In the genomic region with DNA sequence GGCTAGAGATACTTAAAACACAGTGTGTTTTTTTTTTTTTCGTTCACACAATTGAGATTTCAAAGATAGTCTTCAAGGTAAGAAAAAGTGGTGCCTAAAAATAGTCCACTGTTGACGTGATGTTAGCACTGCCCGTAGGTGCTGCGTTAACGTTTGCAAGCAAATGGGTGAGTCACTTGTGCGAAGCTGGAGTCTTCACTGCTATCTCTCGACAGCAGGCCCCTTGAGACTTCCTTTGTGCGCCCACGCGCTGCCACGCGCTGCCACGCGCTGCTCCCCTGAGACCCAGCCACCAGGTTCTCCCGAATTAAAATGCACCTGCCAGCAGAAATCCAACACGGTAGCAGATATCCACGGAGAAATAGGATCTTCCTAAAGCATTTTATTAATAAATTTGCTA, we compare ENCODE assay signal across 13 mouse cellular contexts.
DNase-seq lines count a peak whose midpoint lies in the region; ATAC-seq lines count a peak whose summit lies in the region.
"Had no signal": no experiment of that assay in that cellular context is flagged by ENCODE, and none has a peak within 500 bp of the region (broad histone marks: within the 10 kb centered on the region; RNA-seq: fewer than 3 reads in every experiment).

No protein-coding gene starts in this region.

- ATAC-seq in forebrain, embryonic 14.5 days: 0 out of 2 replicates have a peak, but pooled peaks have one; percentile 37
- no peak for ATAC-seq in midbrain, embryonic 12.5 days (ENCODE audit: low FRiP score, low read depth)
- ATAC-seq: inflammation-experienced regulatory T-cells, adult 6 months had no signal

- H3K4me3 ChIP-seq in forebrain, embryonic 14.5 days (ENCODE audit: low read depth, low read length): no peak overlapping the region
- no peak overlapping the region for H3K4me3 ChIP-seq in midbrain, embryonic 12.5 days
- H3K4me3 ChIP-seq: embryonic facial prominence, embryonic 12.5 days; heart, adult 2 months; left cerebral cortex, adult 2 months; limb, embryonic 15.5 days; lung, embryonic 15.5 days had no signal

- H3K27ac ChIP-seq in forebrain, embryonic 14.5 days (ENCODE audit: low read depth, low read length): no peak overlapping the region
- H3K27ac ChIP-seq in midbrain, embryonic 12.5 days (replicated peaks): peak overlapping the region; percentile 76
- H3K27ac ChIP-seq: embryonic facial prominence, embryonic 12.5 days; heart, adult 2 months; left cerebral cortex, adult 2 months; limb, embryonic 15.5 days; lung, embryonic 15.5 days had no signal

- no peaks in the 10 kb centered on the region for H3K4me1 ChIP-seq in forebrain, embryonic 14.5 days (ENCODE audit: control insufficient read depth, insufficient read depth, low read length)
- H3K4me1 ChIP-seq in midbrain, embryonic 12.5 days: no peaks in the 10 kb centered on the region
- H3K4me1 ChIP-seq: embryonic facial prominence, embryonic 12.5 days; limb, embryonic 15.5 days; lung, embryonic 15.5 days had no signal

- H3K27me3 ChIP-seq in forebrain, embryonic 14.5 days (replicated peaks; ENCODE audit: control insufficient read depth, insufficient read depth, low read length): no peaks in the 10 kb centered on the region
- no peaks in the 10 kb centered on the region for H3K27me3 ChIP-seq in midbrain, embryonic 12.5 days
- H3K27me3 ChIP-seq: embryonic facial prominence, embryonic 12.5 days; limb, embryonic 15.5 days; lung, embryonic 15.5 days had no signal

- H3K4me2 ChIP-seq in forebrain, embryonic 14.5 days (ENCODE audit: low read length): no peak overlapping the region
- no peak overlapping the region for H3K4me2 ChIP-seq in midbrain, embryonic 12.5 days (replicated peaks)
- H3K4me2 ChIP-seq: embryonic facial prominence, embryonic 12.5 days; limb, embryonic 15.5 days; lung, embryonic 15.5 days had no signal

- 81% methylated on average over 17 of the region's 17 CpGs for WGBS in forebrain, embryonic 14.5 days
- WGBS in midbrain, embryonic 12.5 days: 69% methylated on average over 17 of the region's 17 CpGs

- DNase-seq in spleen, adult 18-20 months: peak; percentile 48 to 54
- DNase-seq in spleen, adult 12 weeks (ENCODE audit: low spot score): no peak
- no peak for DNase-seq in forebrain, embryonic 14.5 days (ENCODE audit: low spot score)
- no peak for DNase-seq in adrenal gland, postnatal 14 days
- no peak for DNase-seq in yolk sac, embryonic 10.5 days (ENCODE audit: low spot score)
- no peak for DNase-seq in cerebellum, postnatal 10 days

- no peaks in the 10 kb centered on the region for H3K9me3 ChIP-seq in forebrain, embryonic 14.5 days (replicated peaks; ENCODE audit: control insufficient read depth, low read length)
- H3K9me3 ChIP-seq in midbrain, embryonic 12.5 days: no peaks in the 10 kb centered on the region
- H3K9me3 ChIP-seq: embryonic facial prominence, embryonic 12.5 days; limb, embryonic 15.5 days; lung, embryonic 15.5 days had no signal

- no peaks in the 10 kb centered on the region for H3K36me3 ChIP-seq in forebrain, embryonic 14.5 days (ENCODE audit: control insufficient read depth, insufficient read depth, low read length)
- no peaks in the 10 kb centered on the region for H3K36me3 ChIP-seq in midbrain, embryonic 12.5 days
- H3K36me3 ChIP-seq: embryonic facial prominence, embryonic 12.5 days; limb, embryonic 15.5 days; lung, embryonic 15.5 days had no signal

- H3K9ac ChIP-seq in forebrain, embryonic 14.5 days (ENCODE audit: low read length): no peak overlapping the region; the same call in 1 of the 2 replicates
- no peak overlapping the region for H3K9ac ChIP-seq in midbrain, embryonic 12.5 days (replicated peaks)
- H3K9ac ChIP-seq: embryonic facial prominence, embryonic 12.5 days; limb, embryonic 15.5 days; lung, embryonic 15.5 days had no signal

Comparison
In these comparisons a context has a peak if more than half of its experiments do, and no peak if none do; other contexts are left out.
1. DNase-seq: peak in spleen, adult 18-20 months (2 of 2); none in spleen, adult 12 weeks (single experiment), forebrain, embryonic 14.5 days (single experiment), adrenal gland, postnatal 14 days (single experiment), yolk sac, embryonic 10.5 days (single experiment) and cerebellum, postnatal 10 days (0 of 2).